Mouse (Mus musculus) 416B (cell line): ENCODE measurements at regions not wholly inside any gene's neighbourhood (a gene's known extent, or its start where the extent isn't known, plus 50 kb on each side); places are given as distances from the start of the nearest gene placed in this dataset.
"Not testable (repeated sequence)": the region's sequence is repeated elsewhere in the genome, so short reads cannot be mapped to it uniquely, and the experiment has no call there.

Experiments used
- DNase-seq: peaks from one replicate; pipeline ENCODE4 v3.0.0; 2011; ENCODE audit warnings: low read depth

GRCm38 (mm10) chr10:38458975-38459374, 362.6 kb downstream of the Rfpl4b start:
- DNase-seq: no peak

- no peak for DNase-seq
Measured at GRCm38 (mm10) chr10:38458424-38458823, 363.2 kb downstream of the Rfpl4b start.

GRCm38 (mm10) chr10:38456786-38457185, 364.8 kb downstream of the Rfpl4b start:
- DNase-seq: no peak

GRCm38 (mm10) chr10:38449263-38449662, 372.3 kb downstream of the Rfpl4b start:
- no peak for DNase-seq

GRCm38 (mm10) chr10:38447706-38448105, 373.9 kb downstream of the Rfpl4b start:
- DNase-seq: no peak

GRCm38 (mm10) chr10:38447256-38447655, 374.3 kb downstream of the Rfpl4b start:
- DNase-seq: no peak

- no peak for DNase-seq
Measured at GRCm38 (mm10) chr10:38439286-38439685, 382.3 kb downstream of the Rfpl4b start.

GRCm38 (mm10) chr10:38436907-38437306, 384.7 kb downstream of the Rfpl4b start:
- DNase-seq: no peak

GRCm38 (mm10) chr10:38421541-38421940, 400.0 kb downstream of the Rfpl4b start:
- no peak for DNase-seq

- DNase-seq: no peak
Measured at GRCm38 (mm10) chr10:38419771-38420170, 401.8 kb downstream of the Rfpl4b start.

- no peak for DNase-seq
Measured at GRCm38 (mm10) chr10:38383161-38383560, 438.4 kb downstream of the Rfpl4b start.

GRCm38 (mm10) chr10:38381873-38382296, 439.7 kb downstream of the Rfpl4b start:
- no peak for DNase-seq

GRCm38 (mm10) chr10:38380388-38380787, 441.2 kb downstream of the Rfpl4b start:
- DNase-seq: no peak

- DNase-seq: no peak
Measured at GRCm38 (mm10) chr10:38366776-38367175, 454.8 kb downstream of the Rfpl4b start.

- no peak for DNase-seq
Measured at GRCm38 (mm10) chr10:38364876-38365275, 456.7 kb downstream of the Rfpl4b start.

- no peak for DNase-seq
Measured at GRCm38 (mm10) chr10:38357539-38358232, 463.9 kb downstream of the Rfpl4b start.

GRCm38 (mm10) chr10:38353973-38354372, 467.6 kb downstream of the Rfpl4b start:
- DNase-seq: no peak

- no peak for DNase-seq
Measured at GRCm38 (mm10) chr10:38353526-38353925, 468.1 kb downstream of the Rfpl4b start.

GRCm38 (mm10) chr10:38347029-38347428, 474.6 kb downstream of the Rfpl4b start:
- not testable (repeated sequence) for DNase-seq

- no peak for DNase-seq
Measured at GRCm38 (mm10) chr10:38340406-38341175, 481.0 kb downstream of the Rfpl4b start.

- no peak for DNase-seq
Measured at GRCm38 (mm10) chr10:38308716-38309392, 512.7 kb downstream of the Rfpl4b start.

GRCm38 (mm10) chr10:38295724-38296123, 525.9 kb downstream of the Rfpl4b start:
- DNase-seq: no peak
